Mouse (Mus musculus) lung, postnatal 0 days (tissue): ENCODE measurements at regions not wholly inside any gene's neighbourhood (a gene's known extent, or its start where the extent isn't known, plus 50 kb on each side); places are given as distances from the start of the nearest gene placed in this dataset.

Experiments
- CTCF ChIP-seq: IDR thresholded peaks from 2 replicates; pipeline ENCODE4 v1.5.1; 2016; ENCODE audit warnings: antibody characterized with exemption, mild to moderate bottlenecking
- EP300 ChIP-seq: IDR thresholded peaks from 2 replicates; pipeline ENCODE4 v1.6.1; 2016; ENCODE audit warnings: antibody characterized with exemption, mild to moderate bottlenecking, control low read depth

DNA sequence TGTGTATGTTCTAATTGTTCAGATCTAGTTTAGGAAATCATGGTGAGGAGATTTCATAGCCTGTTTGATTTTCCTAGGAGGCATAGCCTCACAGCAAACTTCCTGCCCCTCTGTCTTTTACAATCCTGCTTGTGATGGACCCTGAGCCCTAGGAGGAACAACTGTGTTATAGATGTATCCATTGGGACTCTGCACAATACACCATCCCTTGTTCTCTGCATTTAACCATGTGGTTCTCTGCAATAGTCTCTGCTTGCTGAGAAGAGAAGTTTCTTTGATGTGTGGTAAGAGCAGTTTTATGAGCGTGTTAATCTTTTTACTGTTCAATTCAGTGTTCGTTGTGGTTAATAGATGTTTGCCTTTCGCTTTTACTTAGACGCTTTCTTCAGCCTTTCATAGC, 95.9 kb upstream of the Slc13a1 start:
- TF ChIP-seq CTCF (no peak), EP300 (no peak)
